Mouse (Mus musculus): ENCODE results near the gene Bbs5.

DNA sequence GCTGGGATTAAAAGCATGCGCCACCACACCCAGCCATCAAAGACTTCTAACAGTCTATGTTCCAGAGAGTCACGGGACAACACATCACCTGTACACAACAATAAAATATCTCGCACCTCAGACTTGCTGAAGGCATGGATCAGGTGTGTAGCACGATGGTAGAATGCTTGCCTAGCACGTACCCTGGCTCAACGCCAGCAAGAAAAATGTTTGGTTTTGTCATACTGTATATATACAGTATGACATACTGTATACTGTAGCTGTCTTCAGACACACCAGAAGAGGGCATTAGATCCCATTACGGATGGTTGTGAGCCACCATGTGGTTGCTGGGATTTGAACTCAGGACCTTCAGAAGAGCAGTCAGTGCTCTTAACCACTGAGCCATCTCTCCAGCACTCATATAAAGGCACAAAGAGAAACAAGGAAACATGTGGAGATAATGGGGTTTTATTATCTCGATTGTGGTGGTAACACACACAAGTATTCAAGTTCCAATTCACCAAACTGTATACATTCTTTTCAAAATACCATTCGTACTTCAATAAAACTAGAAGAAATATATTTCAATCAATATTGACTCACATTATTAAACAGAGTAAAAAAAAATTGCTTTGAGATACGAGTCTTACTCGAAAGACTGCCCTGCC lies 1.9 kb upstream of the Bbs5 start:
- no peak for TF ChIP-seq TCF12 (IDR thresholded peaks at IDR 0.05; ENCODE audit: insufficient read depth, poor library complexity, severe bottlenecking)
- no peak for TF ChIP-seq USF1 (IDR thresholded peaks at IDR 0.05; ENCODE audit: low read depth)
- TF ChIP-seq POLR2A (IDR thresholded peaks at IDR 0.05; ENCODE audit: insufficient read length, low read depth) = no peak
- no peak for TF ChIP-seq MAX (IDR thresholded peaks at IDR 0.05; ENCODE audit: low read depth)
- TF ChIP-seq POLR2AphosphoS2 (IDR thresholded peaks at IDR 0.05; ENCODE audit: insufficient read length, low read depth) = no peak
- TF ChIP-seq TCF3 (IDR thresholded peaks at IDR 0.05; ENCODE audit: insufficient read length, low read depth) = no peak
- TF ChIP-seq MYOG (IDR thresholded peaks at IDR 0.05; ENCODE audit: control insufficient read depth in 1 of 3, insufficient read depth in 1 of 3, insufficient read length in 2 of 3, low read depth in 2 of 3) = no peak
- no peak for TF ChIP-seq E2F4 (IDR thresholded peaks at IDR 0.05; ENCODE audit: insufficient read depth)
- TF ChIP-seq REST (IDR thresholded peaks at IDR 0.05; ENCODE audit: insufficient read depth, insufficient read length) = no peak
- TF ChIP-seq MYOD1 (IDR thresholded peaks at IDR 0.05; ENCODE audit: control insufficient read depth in 1 of 3, insufficient read length in 2 of 3, low read depth in 2 of 3) = no peak
